Mouse (Mus musculus): Measurements from ENCODE around the gene Borcs7. TPM values are rescaled to one million over a fixed set of nuclear protein-coding genes. Genes with fewer than 3 reads are reported as not detected.

Borcs7 gene
- 1 to 10 TPM; 5.7 to 8.3 TPM for total RNA-seq (2023)

GRCm38 (mm10) chr19:46689460-46690372 is at the start of gene Borcs7:
Gene Borcs7, plus strand, starts transcription at chr19:46689906.

GRCm38 (mm10) chr19:46672766-46673418 is 16.8 kb upstream of the Borcs7 start, which contains the start of gene Cyp17a1:
Gene Cyp17a1, minus strand, starts transcription at chr19:46673172.

GRCm38 (mm10) chr19:46707296-46708151 is 17.8 kb downstream of the Borcs7 start, which contains the start of gene As3mt:
Gene As3mt, plus strand, starts transcription at chr19:46707458.

Other genes with a start within 250 kb of the Borcs7 start
- gene Trim8, start 188.2 kb upstream of the Borcs7 start, total RNA-seq (2023): 100 to 1,000 TPM; 102 to 122 TPM
- 10 to 100 TPM; 14.3 to 17.5 TPM for gene Arl3, start 116.7 kb upstream of the Borcs7 start, total RNA-seq (2023)
- gene Sfxn2, start 116.5 kb upstream of the Borcs7 start, total RNA-seq (2023): 10 to 100 TPM; 15.4 to 20.3 TPM
- 10 to 100 TPM; 57.2 to 63.3 TPM for gene Wbp1l, start 90.8 kb upstream of the Borcs7 start, total RNA-seq (2023)
- not detected for gene Cyp17a1, start 16.7 kb upstream of the Borcs7 start, total RNA-seq (2023)
- 10 to 100 TPM; 23.3 to 23.5 TPM for gene As3mt, start 17.6 kb downstream of the Borcs7 start, total RNA-seq (2023)
- 1 to 10 TPM; 6.2 to 7.3 TPM for gene Cnnm2, start 71.7 kb downstream of the Borcs7 start, total RNA-seq (2023)